Mouse (Mus musculus): Measurements from ENCODE around the gene Ppp1r1b. TPM values are rescaled to one million over a fixed set of nuclear protein-coding genes. Genes with fewer than 3 reads are reported as not detected.

The Ppp1r1b gene
- polyA plus RNA-seq, 1 experiment from 2014 or later, result 1.6 TPM

DNA sequence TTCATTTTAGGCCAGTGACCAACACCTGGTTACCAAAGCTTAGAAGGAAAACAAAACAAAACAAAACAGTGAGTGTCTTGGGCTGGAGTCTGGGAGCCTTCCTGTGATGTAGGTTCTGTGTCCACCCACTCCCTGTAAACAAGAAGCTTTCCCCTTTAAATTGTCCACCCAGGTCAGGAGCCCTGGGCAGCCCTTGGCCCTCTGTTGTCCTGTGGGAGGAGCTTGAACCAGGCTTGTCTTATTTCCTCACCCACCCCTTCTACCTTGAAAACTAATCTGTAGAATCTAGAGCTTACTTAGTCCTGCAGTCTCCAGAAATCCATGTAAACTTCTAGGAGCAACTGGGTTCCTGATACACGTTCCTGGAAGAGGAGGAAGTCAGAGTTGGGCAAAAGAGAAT lies 26.0 kb upstream of the Ppp1r1b start:
- no peaks in the 10 kb centered on the region for H3K9me3 ChIP-seq (replicated peaks)
- H3K4me3 ChIP-seq, result no peak overlapping the region
- no peaks in the 10 kb centered on the region for H3K36me3 ChIP-seq
- H3K27ac ChIP-seq (replicated peaks), result no peak overlapping the region
- H3K4me1 ChIP-seq, result peaks cover 10% of the 10 kb centered on the region
- H3K27me3 ChIP-seq (ENCODE audit: low read depth, poor library complexity, severe bottlenecking), result peaks cover 100% of the 10 kb centered on the region
- no peak for DNase-seq (ENCODE audit: low spot score)
- WGBS, result 3% methylated on average over 1 of the region's 1 CpGs

DNA sequence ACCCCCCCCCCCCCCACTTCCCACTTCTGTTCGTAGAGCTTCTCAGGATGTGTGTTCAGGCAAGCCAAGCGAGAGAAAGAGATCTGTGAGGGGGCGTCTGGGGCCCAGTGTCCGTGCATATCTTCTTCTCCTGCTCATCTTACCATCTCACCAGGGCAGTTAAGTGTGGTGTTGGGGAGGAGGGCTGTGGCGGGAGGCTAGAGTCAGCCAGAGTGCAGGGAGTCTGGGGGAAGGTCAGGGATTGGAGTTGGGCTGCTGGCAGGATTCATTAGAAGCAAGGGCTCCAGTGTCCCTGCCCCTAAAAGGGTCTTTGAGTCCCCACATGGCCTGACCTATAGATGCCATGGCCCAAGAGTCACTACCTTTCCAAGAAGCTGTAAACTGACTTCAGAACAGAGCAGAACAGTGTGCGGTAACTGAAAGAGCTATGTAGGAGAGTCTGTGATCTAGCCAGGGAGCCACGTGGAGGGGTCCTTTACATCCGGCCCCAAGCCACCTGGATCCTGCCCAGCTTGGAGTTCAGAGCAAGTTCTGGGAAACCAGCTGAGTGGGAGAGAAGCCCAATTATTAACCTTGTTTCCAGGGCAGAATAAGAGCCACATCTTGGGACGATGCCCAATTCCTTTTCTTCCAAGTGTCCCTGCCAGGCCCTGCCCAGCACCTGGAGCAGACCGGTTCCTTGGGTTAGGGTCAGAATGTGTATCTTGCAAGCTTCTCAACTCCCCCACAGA lies 24.9 kb upstream of the Ppp1r1b start:
- Histone ChIP-seq H3K4me3 (no peak overlapping the region), H3K36me3 (no peaks in the 10 kb centered on the region), H3K27me3 (ENCODE audit: low read depth, poor library complexity, severe bottlenecking) (peaks cover 100% of the 10 kb centered on the region), H3K9me3 (replicated peaks) (no peaks in the 10 kb centered on the region), H3K4me1 (peaks cover 21% of the 10 kb centered on the region), H3K27ac (replicated peaks) (no peak overlapping the region)
- 4% methylated on average over 10 of the region's 10 CpGs for WGBS
- no peak for DNase-seq (ENCODE audit: low spot score)

DNA sequence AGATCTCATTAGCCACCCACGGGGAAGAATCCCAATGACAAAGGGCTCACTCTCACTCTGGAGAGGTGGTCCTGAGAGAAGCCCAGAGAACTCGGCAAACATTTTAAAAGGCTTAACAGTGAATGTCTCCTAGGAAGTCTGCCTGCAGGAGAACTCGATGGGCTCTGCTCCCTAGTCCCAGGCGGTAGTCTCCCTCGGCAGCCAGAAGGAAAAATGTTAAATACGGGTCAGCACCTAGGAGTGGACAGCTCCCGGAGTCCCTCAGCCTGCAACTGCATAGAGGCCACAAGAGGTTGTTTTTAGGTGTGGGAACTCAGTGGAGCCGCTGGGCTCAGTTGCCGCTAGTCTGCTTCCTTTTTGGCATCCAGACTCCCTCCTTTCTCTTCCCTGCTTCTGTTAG lies 24.3 kb upstream of the Ppp1r1b start:
- Histone ChIP-seq H3K4me1 (peaks cover 28% of the 10 kb centered on the region), H3K9me3 (replicated peaks) (no peaks in the 10 kb centered on the region), H3K36me3 (no peaks in the 10 kb centered on the region), H3K27ac (replicated peaks) (no peak overlapping the region), H3K4me3 (no peak overlapping the region), H3K27me3 (ENCODE audit: low read depth, poor library complexity, severe bottlenecking) (peaks cover 100% of the 10 kb centered on the region)
- DNase-seq (ENCODE audit: low spot score), result peak; percentile 47
- WGBS, result under 1% methylated on average over 9 of the region's 9 CpGs

DNA sequence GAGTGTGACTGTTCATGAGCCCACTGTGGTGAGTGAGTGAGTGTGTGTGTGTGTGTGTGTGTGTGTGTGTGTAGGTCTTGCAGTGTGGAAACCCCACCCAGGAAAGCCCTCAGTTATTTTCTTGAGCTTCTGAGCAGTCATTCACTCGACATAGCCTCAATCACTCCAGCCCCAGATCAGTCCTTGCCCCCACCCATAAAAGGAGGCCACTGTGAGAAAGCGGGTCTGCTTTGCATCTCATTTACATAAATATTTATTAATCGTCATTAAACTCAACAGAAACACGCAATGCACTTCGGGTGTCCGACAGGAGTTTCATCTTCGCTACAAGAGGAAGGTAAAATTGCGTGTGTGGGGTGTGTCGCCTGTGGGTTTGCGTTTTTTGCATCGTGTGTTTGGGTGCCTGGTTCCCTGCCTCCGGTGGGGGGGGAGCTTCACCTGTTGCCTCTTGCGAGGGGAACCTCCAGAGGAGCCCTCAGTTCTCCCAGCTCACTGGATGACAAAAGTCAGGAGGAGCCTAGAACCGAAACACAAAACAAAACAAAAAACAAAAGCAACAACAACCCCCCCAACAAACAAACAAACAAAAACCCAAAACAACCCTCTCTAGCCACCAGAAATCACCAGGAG lies 22.9 kb upstream of the Ppp1r1b start:
- no peak overlapping the region for H3K4me3 ChIP-seq
- no peak for DNase-seq (ENCODE audit: low spot score)
- 4% methylated on average over 14 of the region's 14 CpGs for WGBS

DNA sequence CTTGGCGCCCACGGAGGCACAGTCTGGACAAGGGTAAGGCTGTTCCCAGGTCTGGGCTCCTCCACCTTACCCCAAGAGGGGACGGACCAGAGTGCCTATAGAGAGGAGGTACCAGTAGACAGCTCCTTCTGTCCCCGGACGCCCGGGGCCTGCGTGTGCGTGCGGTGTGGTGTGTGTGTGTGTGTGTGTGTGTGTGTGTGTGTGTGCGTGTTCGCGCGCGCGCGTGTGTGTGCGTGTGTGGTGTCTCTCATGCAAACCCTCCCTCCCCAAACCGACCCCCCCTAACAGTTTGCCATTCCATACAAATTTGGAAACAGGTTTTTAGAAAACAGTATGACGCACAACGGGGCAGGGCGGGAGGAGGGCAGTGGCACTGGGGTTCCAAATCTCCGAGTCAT lies 22.4 kb upstream of the Ppp1r1b start:
- Histone ChIP-seq H3K4me3 (no peak overlapping the region), H3K4me1 (peaks cover 37% of the 10 kb centered on the region), H3K27me3 (ENCODE audit: low read depth, poor library complexity, severe bottlenecking) (peaks cover 100% of the 10 kb centered on the region), H3K27ac (replicated peaks) (no peak overlapping the region), H3K36me3 (no peaks in the 10 kb centered on the region), H3K9me3 (replicated peaks) (no peaks in the 10 kb centered on the region)
- 2% methylated on average over 22 of the region's 22 CpGs for WGBS
- DNase-seq (ENCODE audit: low spot score), result peak; percentile 17

More for the DNA sequence above, 22.9 kb upstream of the Ppp1r1b start:
- no peaks in the 10 kb centered on the region for H3K9me3 ChIP-seq (replicated peaks)
- peaks cover 100% of the 10 kb centered on the region for H3K27me3 ChIP-seq (ENCODE audit: low read depth, poor library complexity, severe bottlenecking)
- no peaks in the 10 kb centered on the region for H3K36me3 ChIP-seq
- peaks cover 37% of the 10 kb centered on the region for H3K4me1 ChIP-seq
- H3K27ac ChIP-seq (replicated peaks), result no peak overlapping the region

DNA sequence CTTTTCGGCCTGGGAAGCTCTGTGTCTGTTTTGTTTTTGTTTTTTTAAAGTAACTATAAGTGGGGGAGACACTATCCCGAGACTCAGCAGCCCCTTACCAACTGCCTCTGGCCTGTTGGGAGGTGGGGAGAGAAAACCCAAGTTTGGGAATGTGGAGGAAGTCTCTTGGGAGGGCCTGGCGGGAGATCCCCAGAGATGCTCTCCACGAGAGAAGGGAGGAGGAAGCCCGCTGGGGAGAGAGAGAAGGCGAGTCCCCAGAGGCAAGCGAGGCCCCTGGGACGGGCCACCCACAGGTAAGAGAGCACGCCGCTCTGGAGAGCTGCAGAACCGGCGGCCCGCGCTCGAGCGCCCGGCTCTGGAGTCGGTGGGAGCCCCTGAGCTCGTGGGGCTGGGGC lies 21.5 kb upstream of the Ppp1r1b start:
- Histone ChIP-seq H3K36me3 (no peaks in the 10 kb centered on the region), H3K4me3 (peak overlapping the region; percentile 44), H3K4me1 (peaks cover 33% of the 10 kb centered on the region), H3K27me3 (ENCODE audit: low read depth, poor library complexity, severe bottlenecking) (peaks cover 100% of the 10 kb centered on the region), H3K9me3 (replicated peaks) (no peaks in the 10 kb centered on the region), H3K27ac (replicated peaks) (no peak overlapping the region)
- under 1% methylated on average over 19 of the region's 19 CpGs for WGBS
- DNase-seq (ENCODE audit: low spot score), result peak; percentile 44

DNA sequence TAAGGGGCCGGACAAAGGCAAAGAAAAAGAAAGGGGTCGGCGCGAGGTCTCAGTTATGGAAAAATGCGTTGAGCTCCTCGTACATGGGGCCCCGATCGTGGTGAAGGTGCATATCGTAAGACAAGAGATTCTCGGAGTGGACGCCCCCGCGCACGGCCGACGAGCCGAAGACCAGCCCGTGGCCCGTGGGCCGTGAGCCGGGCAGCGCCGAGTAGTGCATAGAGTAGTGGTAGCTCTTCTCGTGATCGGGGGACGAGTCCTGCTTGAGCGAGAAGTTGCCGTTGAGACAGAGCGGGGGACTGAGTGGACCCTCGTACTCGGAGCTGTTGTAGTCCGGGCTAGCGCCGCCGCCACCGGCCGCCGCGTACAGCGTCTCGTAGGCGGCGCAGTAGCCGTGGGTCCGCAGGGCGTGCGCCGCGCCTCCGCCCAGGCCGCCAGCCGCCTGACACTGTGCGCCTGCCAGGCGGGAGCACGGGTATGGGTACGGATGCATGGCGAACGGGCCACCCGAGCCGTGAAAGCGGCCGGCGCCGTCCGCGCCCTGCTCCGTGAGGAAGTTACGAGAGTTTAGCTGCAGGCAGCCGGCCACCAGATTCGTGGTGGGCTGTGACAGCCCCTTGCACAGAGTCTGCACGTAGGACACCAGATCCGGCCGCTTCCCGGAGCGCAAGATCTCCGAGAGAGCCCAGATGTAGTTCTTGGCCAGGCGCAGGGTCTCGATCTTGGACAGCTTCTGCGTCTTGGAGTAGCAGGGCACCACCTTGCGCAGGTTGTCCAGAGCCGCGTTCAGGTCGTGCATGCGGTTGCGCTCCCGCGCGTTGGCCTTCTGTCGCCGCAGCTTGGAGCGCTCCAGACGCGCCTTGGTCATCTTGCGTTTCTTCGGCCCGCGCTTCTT lies 20.8 kb upstream of the Ppp1r1b start:
- Histone ChIP-seq H3K36me3 (no peaks in the 10 kb centered on the region), H3K27me3 (ENCODE audit: low read depth, poor library complexity, severe bottlenecking) (peaks cover 100% of the 10 kb centered on the region), H3K27ac (replicated peaks) (no peak overlapping the region), H3K9me3 (replicated peaks) (no peaks in the 10 kb centered on the region), H3K4me1 (peaks cover 33% of the 10 kb centered on the region), H3K4me3 (peak overlapping the region; percentile 44)
- peak; percentile 62 for DNase-seq (ENCODE audit: low spot score)
- under 1% methylated on average over 97 of the region's 97 CpGs for WGBS

DNA sequence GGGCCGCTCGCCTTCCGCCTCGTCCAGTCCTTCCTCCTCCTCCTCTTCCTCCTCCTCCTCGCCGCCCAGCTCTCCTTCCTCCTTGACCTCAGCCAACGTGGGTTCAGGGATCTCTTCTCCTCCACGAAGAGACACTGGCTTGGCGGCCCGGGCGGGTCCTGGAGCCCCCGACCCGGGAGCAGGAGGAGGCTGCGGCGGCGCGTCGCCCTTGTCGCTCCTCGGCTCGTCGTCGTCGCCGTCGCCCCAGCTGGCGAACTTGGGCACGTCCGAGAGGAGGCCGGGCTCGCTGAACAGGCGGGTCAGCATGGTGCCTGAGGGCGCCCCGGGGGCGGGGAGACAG lies 20.2 kb upstream of the Ppp1r1b start:
- Histone ChIP-seq H3K27me3 (ENCODE audit: low read depth, poor library complexity, severe bottlenecking) (peaks cover 100% of the 10 kb centered on the region), H3K9me3 (replicated peaks) (no peaks in the 10 kb centered on the region), H3K27ac (replicated peaks) (no peak overlapping the region), H3K4me1 (peaks cover 33% of the 10 kb centered on the region), H3K4me3 (peak overlapping the region; percentile 44), H3K36me3 (no peaks in the 10 kb centered on the region)
- DNase-seq (ENCODE audit: low spot score), result peak; percentile 49
- under 1% methylated on average over 35 of the region's 35 CpGs for WGBS

DNA sequence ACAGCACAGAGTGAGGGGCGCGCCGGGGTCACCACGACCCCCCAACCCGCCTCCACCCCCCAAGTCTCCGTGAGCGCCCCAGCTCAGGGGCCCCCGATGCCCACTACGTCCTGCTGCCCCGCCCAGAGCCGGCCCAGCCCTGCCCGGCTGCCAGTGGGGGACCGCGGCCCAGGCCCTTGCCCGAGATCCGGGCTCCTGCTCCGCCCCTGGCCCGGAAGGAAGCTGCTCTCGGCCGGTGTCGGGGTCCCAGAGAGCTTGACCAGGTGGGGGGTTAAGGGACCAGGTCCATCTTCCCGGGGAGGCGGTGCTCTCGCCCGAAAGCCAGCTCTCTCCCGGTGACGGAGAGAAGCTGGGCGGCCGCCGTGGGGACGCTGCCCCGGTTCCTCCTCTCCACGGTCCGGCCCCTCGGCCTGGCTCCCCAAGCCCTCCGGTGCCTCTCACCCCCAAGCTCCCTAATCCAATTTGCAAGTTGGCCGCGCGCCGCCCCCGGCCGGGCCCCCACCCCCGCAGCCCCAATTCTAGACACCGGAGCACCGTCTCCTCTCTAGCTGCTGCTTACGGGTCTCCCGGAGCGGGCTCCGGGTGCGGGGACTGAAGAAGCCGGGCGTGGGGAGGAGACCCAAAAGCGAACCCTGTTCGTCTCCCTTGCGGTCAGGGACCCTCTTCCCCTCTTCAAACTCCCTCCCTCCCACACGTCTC lies 19.7 kb upstream of the Ppp1r1b start:
- H3K27ac ChIP-seq (replicated peaks), result no peak overlapping the region
- no peaks in the 10 kb centered on the region for H3K9me3 ChIP-seq (replicated peaks)
- peaks cover 33% of the 10 kb centered on the region for H3K4me1 ChIP-seq
- peak; percentile 55 for DNase-seq (ENCODE audit: low spot score)
- H3K36me3 ChIP-seq, result no peaks in the 10 kb centered on the region
- WGBS, result under 1% methylated on average over 48 of the region's 56 CpGs
- peaks cover 100% of the 10 kb centered on the region for H3K27me3 ChIP-seq (ENCODE audit: low read depth, poor library complexity, severe bottlenecking)
- peak overlapping the region; percentile 44 for H3K4me3 ChIP-seq

DNA sequence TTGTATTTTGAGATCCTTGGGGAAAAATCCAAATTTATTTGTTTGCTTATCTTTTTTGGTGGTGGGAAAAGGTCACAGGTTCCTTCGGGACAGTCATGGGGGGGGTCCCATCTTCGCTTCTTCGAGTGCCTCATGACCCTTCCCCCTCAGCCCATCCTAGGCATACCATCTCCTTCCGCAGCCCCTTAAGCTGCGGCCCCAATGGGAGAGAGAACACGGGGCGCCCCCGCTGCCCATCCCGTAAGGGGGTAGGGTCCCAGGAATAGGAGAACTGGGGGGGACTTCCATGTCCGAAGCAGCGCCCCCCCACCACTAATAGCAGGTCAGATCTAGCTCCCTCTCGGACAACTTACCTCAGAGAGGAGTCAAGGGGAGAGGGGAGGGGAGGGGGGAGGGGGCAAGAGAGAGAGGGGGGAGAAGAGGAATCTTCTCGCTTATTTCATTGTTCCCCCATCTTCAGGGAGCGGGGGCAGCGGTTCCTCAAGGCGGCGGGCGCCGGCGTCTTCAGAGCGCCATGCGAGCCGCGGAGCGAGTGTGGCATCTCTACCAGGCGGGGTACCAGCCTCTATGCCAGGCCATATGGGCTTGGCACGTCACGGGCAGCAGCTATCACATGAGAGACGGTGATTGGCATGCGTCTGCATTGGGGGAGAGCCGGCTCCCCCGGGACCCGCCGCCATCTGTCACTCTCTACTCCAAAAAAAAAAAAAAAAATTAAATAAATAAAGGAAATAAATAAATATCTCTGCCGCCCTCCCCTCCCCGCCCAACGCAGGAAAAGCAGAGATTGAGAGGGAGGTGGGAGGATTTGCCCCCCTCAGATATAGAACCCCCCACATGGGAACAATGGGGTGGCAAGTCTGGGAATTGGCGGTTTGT lies 18.9 kb upstream of the Ppp1r1b start, which contains the start of gene Neurod2:
Gene Neurod2, minus strand, starts transcription at position 568 of the 879 bp plus-strand sequence.
- peak within 1 kb of the TSS; percentile 44 for H3K4me3 ChIP-seq
- no peak within 1 kb of the TSS; the same call in 1 of the 2 replicates for H3K27ac ChIP-seq (replicated peaks)
- H3K27me3 ChIP-seq (ENCODE audit: low read depth, poor library complexity, severe bottlenecking), result peaks cover 100% of the 10 kb centered on the region
- no peaks in the 10 kb centered on the region for H3K36me3 ChIP-seq
- no peaks in the 10 kb centered on the region for H3K9me3 ChIP-seq (replicated peaks)
- peaks cover 40% of the 10 kb centered on the region for H3K4me1 ChIP-seq
- WGBS, result 2% methylated on average over 37 of the region's 38 CpGs
- DNase-seq (ENCODE audit: low spot score), result peak; percentile 15

DNA sequence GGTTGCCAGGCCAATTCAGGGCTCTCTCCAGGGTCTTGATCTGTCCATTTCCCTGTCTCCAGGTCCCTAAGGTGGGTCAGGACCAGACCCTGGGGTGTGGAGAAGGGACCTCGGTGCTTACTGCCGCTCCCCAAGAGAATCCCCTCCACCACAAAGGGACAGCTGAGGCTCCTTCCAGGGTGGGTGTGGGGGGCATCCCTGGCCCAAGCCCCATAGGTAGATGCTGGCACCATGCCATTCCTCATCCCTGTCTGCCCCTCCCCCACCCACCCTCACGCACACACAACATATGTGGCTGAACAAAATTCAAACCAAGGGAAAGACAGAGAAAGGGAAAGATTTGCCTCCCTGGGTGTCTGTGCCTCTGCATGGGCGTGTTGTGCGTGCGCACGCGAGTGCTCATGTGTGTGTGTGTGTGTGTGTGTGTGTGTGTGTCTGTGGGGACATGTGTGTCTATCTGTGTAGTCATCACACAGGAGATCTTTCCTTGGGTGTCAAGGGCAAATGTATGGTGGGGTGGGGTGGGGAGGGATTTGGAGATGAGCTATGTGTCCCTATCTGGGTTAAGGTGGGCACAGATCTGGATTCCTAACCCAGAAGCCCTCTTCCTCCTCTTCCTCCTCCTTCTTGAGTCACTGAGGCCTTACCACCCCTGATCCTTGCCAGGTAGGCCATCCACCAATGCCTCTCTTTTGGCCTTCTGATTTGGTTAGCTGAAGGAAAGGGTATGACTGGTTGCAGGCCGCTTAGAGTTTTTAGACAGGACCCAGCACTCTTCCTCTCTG lies 18.1 kb upstream of the Ppp1r1b start:
- H3K9me3 ChIP-seq (replicated peaks), result no peaks in the 10 kb centered on the region
- H3K36me3 ChIP-seq, result no peaks in the 10 kb centered on the region
- peak; percentile 20 for DNase-seq (ENCODE audit: low spot score)
- H3K27me3 ChIP-seq (ENCODE audit: low read depth, poor library complexity, severe bottlenecking), result peaks cover 100% of the 10 kb centered on the region
- WGBS, result 30% methylated on average over 9 of the region's 9 CpGs
- peaks cover 49% of the 10 kb centered on the region for H3K4me1 ChIP-seq
- H3K4me3 ChIP-seq, result no peak overlapping the region
- H3K27ac ChIP-seq (replicated peaks), result no peak overlapping the region

Measured in midbrain, embryonic 10.5 days (tissue).